Mouse (Mus musculus): ENCODE results near the gene Thsd4. TPM values are rescaled to one million over a fixed set of nuclear protein-coding genes. Genes with fewer than 3 reads are reported as not detected.

Gene Thsd4
- polyA plus RNA-seq, 1 experiment from 2014 or later: 34.9 TPM

DNA sequence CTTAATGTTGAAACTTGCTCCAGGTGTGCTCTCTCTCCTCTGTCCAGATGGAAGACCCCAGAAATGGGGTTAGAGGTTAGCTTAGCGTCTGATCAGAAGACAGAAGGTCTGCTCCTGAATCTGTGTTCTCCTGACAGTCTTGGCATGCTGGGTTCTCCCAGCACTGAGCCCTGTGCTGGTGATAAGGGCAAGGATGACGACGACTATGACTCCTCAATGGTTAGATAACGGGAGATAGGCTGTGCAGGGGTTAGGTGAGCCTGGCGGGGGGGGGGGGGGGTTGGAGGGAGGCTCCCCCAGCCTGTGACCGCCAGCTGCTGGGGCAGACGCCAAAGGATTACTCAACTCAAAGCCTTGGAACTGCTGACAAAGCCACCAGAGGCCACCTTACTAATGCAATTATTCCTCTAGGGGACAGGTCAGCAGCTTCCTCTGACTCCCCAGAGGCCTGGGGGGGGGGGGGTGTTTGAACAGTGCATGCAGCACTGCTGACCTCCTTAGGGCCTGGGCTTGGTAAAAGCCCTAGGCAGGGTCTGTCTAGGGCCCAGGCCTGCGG is 569.3 kb downstream of the Thsd4 start:
- ATAC-seq (replicated peaks; ENCODE audit: low FRiP score, low TSS enrichment, low read depth): 0 out of 2 replicates have a peak, but pooled peaks have one; percentile 32
- WGBS: 37% methylated on average over 8 of the region's 8 CpGs
- DNase-seq (ENCODE audit: low spot score): no peak
- Histone ChIP-seq H3K4me3 (ENCODE audit: low read depth, low read length) (no peak overlapping the region), H3K27ac (ENCODE audit: low read depth) (no peak overlapping the region), H3K4me1 (replicated peaks; ENCODE audit: control insufficient read depth, insufficient read depth, low read length) (peaks cover 5% of the 10 kb centered on the region; the same call in 1 of the 2 replicates), H3K4me2 (ENCODE audit: low read length) (no peak overlapping the region), H3K27me3 (replicated peaks; ENCODE audit: control insufficient read depth, insufficient read depth, low read length) (no peaks in the 10 kb centered on the region), H3K36me3 (ENCODE audit: control insufficient read depth, insufficient read depth, low read length) (no peaks in the 10 kb centered on the region), H3K9ac (ENCODE audit: low read length) (no peak overlapping the region), H3K9me3 (ENCODE audit: control insufficient read depth, low read length) (no peaks in the 10 kb centered on the region)

GRCm38 (mm10) chr9:59951943-59952342 is 569.9 kb downstream of the Thsd4 start:
- Histone ChIP-seq H3K27ac (ENCODE audit: low read depth) (no peak overlapping the region), H3K4me3 (ENCODE audit: low read depth, low read length) (no peak overlapping the region), H3K4me1 (replicated peaks; ENCODE audit: control insufficient read depth, insufficient read depth, low read length) (peaks cover 5% of the 10 kb centered on the region; the same call in 1 of the 2 replicates), H3K4me2 (ENCODE audit: low read length) (no peak overlapping the region), H3K36me3 (ENCODE audit: control insufficient read depth, insufficient read depth, low read length) (no peaks in the 10 kb centered on the region), H3K27me3 (replicated peaks; ENCODE audit: control insufficient read depth, insufficient read depth, low read length) (no peaks in the 10 kb centered on the region), H3K9ac (ENCODE audit: low read length) (no peak overlapping the region), H3K9me3 (ENCODE audit: control insufficient read depth, low read length) (no peaks in the 10 kb centered on the region)
- ATAC-seq (replicated peaks; ENCODE audit: low FRiP score, low TSS enrichment, low read depth) (no peak), DNase-seq (ENCODE audit: low spot score) (no peak)
- 55% methylated on average over 4 of the region's 4 CpGs for WGBS

- WGBS: 93% methylated on average over 9 of the region's 9 CpGs
Observed at GRCm38 (mm10) chr9:59951001-59951750, 570.7 kb downstream of the Thsd4 start.

GRCm38 (mm10) chr9:59949981-59950380 is 571.9 kb downstream of the Thsd4 start:
- H3K36me3 ChIP-seq (ENCODE audit: control insufficient read depth, insufficient read depth, low read length): no peaks in the 10 kb centered on the region
- H3K4me2 ChIP-seq (ENCODE audit: low read length): no peak overlapping the region
- no peaks in the 10 kb centered on the region for H3K9me3 ChIP-seq (ENCODE audit: control insufficient read depth, low read length)
- DNase-seq (ENCODE audit: low spot score) (no peak), ATAC-seq (replicated peaks; ENCODE audit: low FRiP score, low TSS enrichment, low read depth) (no peak)
- 84% methylated on average over 5 of the region's 5 CpGs for WGBS
- H3K27ac ChIP-seq (ENCODE audit: low read depth): no peak overlapping the region
- no peaks in the 10 kb centered on the region; the same call in 1 of the 2 replicates for H3K4me1 ChIP-seq (replicated peaks; ENCODE audit: control insufficient read depth, insufficient read depth, low read length)
- no peak overlapping the region for H3K4me3 ChIP-seq (ENCODE audit: low read depth, low read length)
- H3K27me3 ChIP-seq (replicated peaks; ENCODE audit: control insufficient read depth, insufficient read depth, low read length): no peaks in the 10 kb centered on the region
- H3K9ac ChIP-seq (ENCODE audit: low read length): no peak overlapping the region

More at GRCm38 (mm10) chr9:59951001-59951750, 570.7 kb downstream of the Thsd4 start:
- ATAC-seq (replicated peaks; ENCODE audit: low FRiP score, low TSS enrichment, low read depth) (no peak), DNase-seq (ENCODE audit: low spot score) (no peak)
- H3K4me1 ChIP-seq (replicated peaks; ENCODE audit: control insufficient read depth, insufficient read depth, low read length): peaks cover 5% of the 10 kb centered on the region; the same call in 1 of the 2 replicates
- H3K9ac ChIP-seq (ENCODE audit: low read length): no peak overlapping the region
- H3K27ac ChIP-seq (ENCODE audit: low read depth): no peak overlapping the region
- no peaks in the 10 kb centered on the region for H3K27me3 ChIP-seq (replicated peaks; ENCODE audit: control insufficient read depth, insufficient read depth, low read length)
- no peaks in the 10 kb centered on the region for H3K36me3 ChIP-seq (ENCODE audit: control insufficient read depth, insufficient read depth, low read length)
- H3K9me3 ChIP-seq (ENCODE audit: control insufficient read depth, low read length): no peaks in the 10 kb centered on the region
- H3K4me2 ChIP-seq (ENCODE audit: low read length): no peak overlapping the region
- no peak overlapping the region for H3K4me3 ChIP-seq (ENCODE audit: low read depth, low read length)

DNA sequence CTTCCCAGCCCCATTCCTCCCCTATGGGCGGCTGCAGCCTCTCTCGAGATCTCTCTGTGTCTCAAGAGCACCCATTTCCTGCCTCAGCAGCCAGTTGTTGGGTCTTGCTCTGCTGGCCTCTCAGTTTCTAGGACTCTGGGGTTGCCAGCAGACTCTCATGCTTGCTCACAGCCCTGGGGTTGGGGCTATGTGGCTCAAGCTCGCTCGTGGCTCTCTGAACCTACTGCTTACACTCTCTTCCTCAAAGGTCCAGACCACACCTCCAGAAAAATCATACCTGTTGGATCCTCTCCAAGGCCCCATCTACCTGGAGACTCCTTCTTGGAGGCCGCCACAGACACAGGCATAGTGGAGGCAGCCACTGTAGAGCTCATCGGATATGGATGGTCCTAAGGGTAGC is 572.3 kb downstream of the Thsd4 start:
- no peak overlapping the region for H3K9ac ChIP-seq (ENCODE audit: low read length)
- no peak overlapping the region for H3K4me3 ChIP-seq (ENCODE audit: low read depth, low read length)
- H3K27me3 ChIP-seq (replicated peaks; ENCODE audit: control insufficient read depth, insufficient read depth, low read length): no peaks in the 10 kb centered on the region
- H3K36me3 ChIP-seq (ENCODE audit: control insufficient read depth, insufficient read depth, low read length): no peaks in the 10 kb centered on the region
- DNase-seq (ENCODE audit: low spot score) (no peak), ATAC-seq (replicated peaks; ENCODE audit: low FRiP score, low TSS enrichment, low read depth) (no peak)
- H3K27ac ChIP-seq (ENCODE audit: low read depth): no peak overlapping the region
- H3K4me2 ChIP-seq (ENCODE audit: low read length): no peak overlapping the region
- no peaks in the 10 kb centered on the region for H3K9me3 ChIP-seq (ENCODE audit: control insufficient read depth, low read length)
- 83% methylated on average over 6 of the region's 6 CpGs for WGBS
- H3K4me1 ChIP-seq (replicated peaks; ENCODE audit: control insufficient read depth, insufficient read depth, low read length): no peaks in the 10 kb centered on the region; the same call in 1 of the 2 replicates

DNA sequence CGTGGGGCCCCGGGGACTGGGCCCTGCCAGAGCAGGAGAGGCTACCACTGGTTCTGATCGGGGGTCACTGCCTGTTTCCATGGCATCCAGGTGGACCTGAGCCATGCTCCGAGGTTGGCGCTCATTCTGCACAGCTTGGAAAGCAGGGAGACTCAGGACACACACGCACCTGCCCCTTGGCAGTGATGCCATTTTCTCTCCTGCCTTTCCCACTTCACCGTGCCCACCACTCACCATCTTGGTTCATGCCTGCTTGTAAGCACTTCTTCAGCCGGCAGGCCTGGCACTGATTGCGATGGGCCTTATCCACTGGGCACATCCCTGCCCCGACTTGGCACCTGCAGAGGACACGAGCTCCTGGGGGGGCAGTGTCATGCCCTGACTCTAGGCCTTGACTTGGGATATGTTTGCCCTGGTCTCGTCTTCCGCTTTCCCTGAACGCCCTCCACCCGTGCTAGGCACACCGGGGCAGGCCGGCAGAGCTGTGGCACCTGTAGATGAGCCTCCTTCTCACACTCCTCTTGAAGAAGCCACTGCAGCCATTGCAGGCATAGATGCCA is 573.1 kb downstream of the Thsd4 start:
- no peak overlapping the region for H3K4me3 ChIP-seq (ENCODE audit: low read depth, low read length)
- 85% methylated on average over 17 of the region's 17 CpGs for WGBS
- H3K9me3 ChIP-seq (ENCODE audit: control insufficient read depth, low read length): no peaks in the 10 kb centered on the region
- no peak overlapping the region for H3K27ac ChIP-seq (ENCODE audit: low read depth)
- DNase-seq (ENCODE audit: low spot score): no peak
- no peaks in the 10 kb centered on the region; the same call in 1 of the 2 replicates for H3K4me1 ChIP-seq (replicated peaks; ENCODE audit: control insufficient read depth, insufficient read depth, low read length)
- no peak overlapping the region for H3K9ac ChIP-seq (ENCODE audit: low read length)
- no peaks in the 10 kb centered on the region for H3K36me3 ChIP-seq (ENCODE audit: control insufficient read depth, insufficient read depth, low read length)
- no peak for ATAC-seq (replicated peaks; ENCODE audit: low FRiP score, low TSS enrichment, low read depth)
- no peak overlapping the region for H3K4me2 ChIP-seq (ENCODE audit: low read length)
- no peaks in the 10 kb centered on the region for H3K27me3 ChIP-seq (replicated peaks; ENCODE audit: control insufficient read depth, insufficient read depth, low read length)

DNA sequence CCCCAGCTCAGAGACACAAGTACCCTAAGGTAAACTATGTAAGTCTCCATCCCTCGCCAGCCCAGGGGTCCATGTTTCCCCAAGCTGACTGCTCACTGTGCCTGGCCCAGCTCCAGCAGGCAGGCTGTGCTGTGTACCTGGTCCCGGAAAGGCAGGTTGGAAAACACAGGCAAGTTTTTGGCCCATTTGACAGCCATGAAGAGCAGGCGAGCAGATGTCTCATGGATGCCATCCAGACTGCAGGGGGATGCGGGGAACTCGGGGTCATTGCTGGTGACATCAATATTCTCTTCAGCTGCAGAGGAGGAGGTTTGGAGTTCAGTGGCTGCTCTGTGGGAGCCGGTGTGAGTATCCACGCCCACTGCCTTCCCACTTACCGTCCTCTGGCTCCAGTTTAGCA is 573.6 kb downstream of the Thsd4 start:
- H3K4me3 ChIP-seq (ENCODE audit: low read depth, low read length): no peak overlapping the region
- H3K27ac ChIP-seq (ENCODE audit: low read depth): no peak overlapping the region
- ATAC-seq (replicated peaks; ENCODE audit: low FRiP score, low TSS enrichment, low read depth) (no peak), DNase-seq (ENCODE audit: low spot score) (no peak)
- no peaks in the 10 kb centered on the region for H3K27me3 ChIP-seq (replicated peaks; ENCODE audit: control insufficient read depth, insufficient read depth, low read length)
- H3K4me1 ChIP-seq (replicated peaks; ENCODE audit: control insufficient read depth, insufficient read depth, low read length): no peaks in the 10 kb centered on the region; the same call in 1 of the 2 replicates
- 59% methylated on average over 8 of the region's 8 CpGs for WGBS
- H3K36me3 ChIP-seq (ENCODE audit: control insufficient read depth, insufficient read depth, low read length): no peaks in the 10 kb centered on the region
- H3K9ac ChIP-seq (ENCODE audit: low read length): no peak overlapping the region
- H3K9me3 ChIP-seq (ENCODE audit: control insufficient read depth, low read length): no peaks in the 10 kb centered on the region
- H3K4me2 ChIP-seq (ENCODE audit: low read length): no peak overlapping the region

DNA sequence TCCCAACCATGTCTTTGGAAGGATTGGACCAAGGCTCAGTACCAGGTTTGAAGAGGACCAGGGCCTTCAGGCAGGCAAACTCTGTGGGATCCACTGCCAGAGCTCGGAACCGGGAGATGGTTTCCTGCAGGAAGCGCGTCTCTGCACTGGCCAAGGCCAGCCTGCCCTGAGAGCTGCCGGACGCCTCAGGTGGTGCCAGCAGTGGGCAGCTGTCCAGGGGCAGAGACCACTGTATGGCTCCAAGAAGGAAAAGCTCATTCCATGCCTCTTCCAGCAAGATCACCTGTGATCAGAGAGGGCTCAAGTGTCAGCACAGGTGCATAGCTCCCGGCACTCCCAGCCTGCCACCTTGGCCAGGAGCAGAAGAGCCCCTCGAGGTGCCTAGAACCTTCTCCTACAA is 574.6 kb downstream of the Thsd4 start:
- Histone ChIP-seq H3K9me3 (ENCODE audit: control insufficient read depth, low read length) (no peaks in the 10 kb centered on the region), H3K4me1 (replicated peaks; ENCODE audit: control insufficient read depth, insufficient read depth, low read length) (no peaks in the 10 kb centered on the region; the same call in 1 of the 2 replicates), H3K4me2 (ENCODE audit: low read length) (no peak overlapping the region), H3K9ac (ENCODE audit: low read length) (no peak overlapping the region), H3K36me3 (ENCODE audit: control insufficient read depth, insufficient read depth, low read length) (no peaks in the 10 kb centered on the region), H3K27ac (ENCODE audit: low read depth) (no peak overlapping the region), H3K4me3 (ENCODE audit: low read depth, low read length) (no peak overlapping the region), H3K27me3 (replicated peaks; ENCODE audit: control insufficient read depth, insufficient read depth, low read length) (no peaks in the 10 kb centered on the region)
- WGBS: 85% methylated on average over 8 of the region's 8 CpGs
- ATAC-seq (replicated peaks; ENCODE audit: low FRiP score, low TSS enrichment, low read depth) (no peak), DNase-seq (ENCODE audit: low spot score) (no peak)
